Mouse (Mus musculus) cortical plate, adult 2 months (tissue): ENCODE measurements around the gene Tmem231.

Experiments
- CTCF ChIP-seq: fragments of 200-500 bp; IDR thresholded peaks from 2 replicates; pipeline ENCODE4 v1.5.1; 2011; ENCODE audit warnings: mild to moderate bottlenecking, control low read depth, low read length; ENCODE audit not compliant: insufficient read depth; ENCODE audit errors: extremely low read depth
- POLR2A ChIP-seq: fragments of 200-500 bp; IDR thresholded peaks from 2 replicates; pipeline ENCODE4 v1.6.1; 2011; ENCODE audit warnings: mild to moderate bottlenecking, low read length, control low read depth; ENCODE audit not compliant: insufficient read depth; ENCODE audit errors: extremely low read depth

DNA sequence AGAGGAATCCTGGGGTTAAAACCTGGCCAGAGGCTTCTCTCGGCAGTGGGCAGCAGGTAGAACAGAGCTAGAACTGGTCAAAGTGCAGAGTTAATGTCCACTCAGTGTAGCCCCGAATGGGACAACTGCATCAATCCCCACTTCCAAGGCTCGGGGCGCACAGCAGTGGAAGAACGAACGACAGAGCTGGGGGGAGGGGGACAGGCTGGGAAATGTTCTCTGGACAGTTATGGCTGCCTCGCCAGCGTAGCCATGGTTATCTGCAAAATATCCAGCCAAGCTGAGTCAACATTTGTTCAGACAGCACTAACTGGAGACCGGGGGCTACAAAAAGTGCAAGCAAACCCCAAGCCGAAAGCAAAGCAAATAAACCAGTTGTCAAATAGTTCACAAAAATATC lies 44.5 kb upstream of the Tmem231 start:
- TF ChIP-seq CTCF: no peak
- TF ChIP-seq POLR2A: no peak
